Mouse (Mus musculus) forebrain, embryonic 14.5 days (tissue): ENCODE measurements around the gene Gba. TPM values are rescaled to one million over a fixed set of nuclear protein-coding genes. Genes with fewer than 3 reads are reported as not detected.

Experiments used
- ATAC-seq: fragments of 200-750 bp; cut with Nextera tagmentation; 2 replicates; pipeline ENCODE4 v1.8.0; 2017; ENCODE audit warnings: mild to moderate bottlenecking, moderate library complexity
- DNase-seq: peaks from one replicate; pipeline ENCODE4 v3.0.0-alpha.2; 2015; ENCODE audit warnings: low spot score
- H3K27ac ChIP-seq: fragments of 300-500 bp; sonication (generic); 2 replicates; pipeline ENCODE4 v1.5.1; 2014; ENCODE audit warnings: low read depth, mild to moderate bottlenecking, control low read depth, low read length, moderate library complexity
- H3K27me3 ChIP-seq: fragments of 300-500 bp; sonication (generic); replicated peaks from 2 replicates; pipeline ENCODE4 v1.6.1; 2014; ENCODE audit warnings: low read length, control low read depth, mixed read lengths; ENCODE audit not compliant: control insufficient read depth, insufficient read depth
- H3K36me3 ChIP-seq: fragments of 300-500 bp; sonication (generic); 2 replicates; pipeline ENCODE4 v1.6.1; 2014; ENCODE audit warnings: low read length, control low read depth; ENCODE audit not compliant: control insufficient read depth, insufficient read depth
- H3K4me1 ChIP-seq: fragments of 300-500 bp; sonication (generic); 2 replicates; pipeline ENCODE4 v1.6.1; 2014; ENCODE audit warnings: antibody characterized with exemption, low read length, control low read depth; ENCODE audit not compliant: control insufficient read depth, insufficient read depth
- H3K4me2 ChIP-seq: fragments of 300-500 bp; sonication (generic); 2 replicates; pipeline ENCODE4 v1.6.1; 2014; ENCODE audit warnings: mild to moderate bottlenecking, control low read depth, low read length
- H3K4me3 ChIP-seq: fragments of 300-500 bp; sonication (generic); 2 replicates; pipeline ENCODE4 v1.5.1; 2014; ENCODE audit warnings: low read depth, low read length, control low read depth
- H3K9ac ChIP-seq: fragments of 300-500 bp; sonication (generic); 2 replicates; pipeline ENCODE4 v1.6.1; 2014; ENCODE audit warnings: mild to moderate bottlenecking, low read length, control low read depth, moderate library complexity
- H3K9me3 ChIP-seq: fragments of 300-500 bp; sonication (generic); replicated peaks from 2 replicates; pipeline ENCODE4 v1.6.1; 2016; ENCODE audit warnings: low read length, control low read depth, mixed read lengths; ENCODE audit not compliant: control insufficient read depth
- WGBS: fragments of 180-500 bp; shearing (Covaris S2); extraction: QIAGEN DNeasy Blood & Tissue Kit; methylation state at CpG from one replicate; pipeline ENCODE4 v1.1.7; 2014; 5-methylcytosine and 5-hydroxymethylcytosine counted together
- polyA plus RNA-seq: library from polyadenylated mRNA; unstranded; fragments of >200 nt; fragmentation: Nextera tagmentation; extraction: Ambion mirVana; gene quantifications from 2 replicates; pipeline ENCODE4 v1.2.1, GENCODE M21; 2014

Gba gene
- polyA plus RNA-seq, 1 experiment from 2014 or later, result 47.9 TPM

DNA sequence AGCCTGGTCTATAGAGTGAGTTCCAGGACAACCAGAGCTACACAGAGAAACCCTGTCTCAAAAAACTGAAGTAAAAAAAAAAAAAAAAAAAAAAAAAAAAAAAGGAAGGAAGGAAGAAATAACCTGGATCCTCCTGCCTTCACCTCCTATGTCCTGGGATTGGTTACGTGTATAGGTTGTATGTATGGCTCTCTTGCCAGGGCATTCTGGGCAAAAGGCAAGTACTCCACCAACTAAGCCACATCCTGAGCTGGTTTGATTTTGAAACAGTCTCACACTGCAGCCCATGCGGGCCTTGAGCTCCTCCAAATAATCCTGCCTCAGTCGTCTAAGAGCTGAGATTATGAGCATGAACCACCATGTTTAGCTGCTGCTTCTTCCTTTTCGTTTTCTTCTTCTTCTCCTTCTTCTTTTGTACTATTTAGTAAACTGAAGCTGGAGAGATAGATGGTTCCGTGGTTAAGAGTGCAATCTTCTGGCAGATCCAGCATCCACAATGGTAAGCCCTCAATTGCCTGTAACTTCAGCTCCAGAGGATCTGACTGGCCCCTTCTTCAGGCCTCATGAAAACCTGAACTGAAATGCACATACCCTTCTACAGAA lies 39.0 kb upstream of the Gba start:
- Histone ChIP-seq H3K27ac (no peak overlapping the region), H3K9ac (peak overlapping the region; percentile 97), H3K36me3 (peaks cover 24% of the 10 kb centered on the region), H3K4me1 (peaks cover 18% of the 10 kb centered on the region), H3K9me3 (no peaks in the 10 kb centered on the region), H3K27me3 (no peaks in the 10 kb centered on the region), H3K4me2 (peak overlapping the region; percentile 79), H3K4me3 (peak overlapping the region; percentile 83)
- 77% methylated on average over 5 of the region's 5 CpGs for WGBS
- ATAC-seq, result no peak
- no peak for DNase-seq

DNA sequence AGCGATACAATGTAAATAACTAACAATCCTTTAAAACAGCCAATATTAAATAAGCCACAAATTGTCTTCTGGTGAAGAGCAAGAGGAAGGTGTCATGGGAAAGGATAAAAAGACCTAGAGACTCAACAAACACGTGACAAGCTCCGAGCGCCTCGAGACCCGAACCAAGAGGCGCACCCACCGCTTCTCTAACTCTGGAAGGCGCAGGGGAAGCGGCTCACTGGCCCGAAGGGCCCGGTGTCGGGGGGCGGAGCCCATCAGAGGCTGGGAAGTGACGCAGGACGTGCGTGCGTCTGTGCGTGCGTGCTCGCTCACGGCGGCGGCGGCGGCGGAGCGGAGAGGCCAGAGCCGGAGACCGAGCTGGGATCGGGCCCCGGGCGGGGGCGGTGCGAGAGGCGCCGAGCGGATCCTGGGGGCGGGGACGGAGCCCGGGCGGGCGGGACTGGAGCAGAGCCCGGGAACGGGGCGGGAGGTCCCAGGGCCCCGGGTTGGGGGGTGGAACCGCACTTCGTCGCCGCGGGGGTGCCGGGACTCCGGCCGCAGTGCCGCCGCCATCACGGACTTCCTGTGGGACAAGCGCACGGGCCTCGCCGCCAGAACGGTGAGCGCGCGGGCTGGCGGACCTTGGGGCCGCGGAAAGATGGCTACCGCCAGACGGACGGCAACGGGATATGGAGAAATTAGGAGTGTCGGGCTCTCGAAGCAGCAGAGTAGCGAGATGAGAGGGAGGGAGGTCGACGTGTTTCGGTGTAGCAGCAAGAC lies 38.0 kb upstream of the Gba start, which contains the start of gene Clk2:
Gene Clk2, plus strand, starts transcription at position 290 of the 762 bp plus-strand sequence.
- DNase-seq, result peak; percentile 96
- peak within 1 kb of the TSS; percentile 83 for H3K4me3 ChIP-seq
- ATAC-seq, result peak; percentile 96
- no peaks in the 10 kb centered on the region for H3K27me3 ChIP-seq
- peak within 1 kb of the TSS; percentile 93 for H3K27ac ChIP-seq
- peaks cover 34% of the 10 kb centered on the region for H3K36me3 ChIP-seq
- H3K4me1 ChIP-seq, result peaks cover 15% of the 10 kb centered on the region
- 1% methylated on average over 70 of the region's 79 CpGs for WGBS
- peak within 1 kb of the TSS; percentile 79 for H3K4me2 ChIP-seq
- peak within 1 kb of the TSS; percentile 97 for H3K9ac ChIP-seq
- H3K9me3 ChIP-seq, result no peaks in the 10 kb centered on the region

DNA sequence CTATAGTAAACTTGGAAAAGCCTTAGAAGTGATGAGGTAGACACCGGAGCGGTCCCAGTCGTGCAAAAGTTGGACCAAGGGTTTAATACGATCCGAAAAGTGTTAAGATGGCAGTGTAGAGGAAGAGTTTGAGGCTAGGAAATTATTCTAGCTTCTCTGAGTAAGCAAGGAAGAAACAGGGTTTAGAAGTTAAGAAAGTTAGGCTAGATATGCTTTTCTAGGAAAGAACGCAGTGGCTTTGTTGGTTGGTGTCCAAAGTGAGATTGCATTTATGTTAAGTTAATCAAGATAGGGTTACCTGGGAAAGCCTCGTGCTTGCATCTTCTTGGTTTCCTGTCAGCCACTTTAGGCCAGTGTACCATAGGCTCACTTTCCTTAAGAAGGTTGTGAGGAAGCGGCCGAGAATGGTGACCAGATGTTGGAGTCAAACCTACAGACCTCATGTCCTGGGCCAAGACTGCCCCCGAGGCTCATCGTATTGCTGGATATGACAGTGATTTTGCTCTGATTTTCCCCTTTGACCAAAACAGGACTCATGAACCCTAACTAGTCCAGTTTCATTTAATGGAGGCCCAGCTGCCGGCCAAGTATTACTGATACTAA lies 37.4 kb upstream of the Gba start:
- H3K9ac ChIP-seq, result peak overlapping the region; percentile 97
- 27% methylated on average over 12 of the region's 12 CpGs for WGBS

DNA sequence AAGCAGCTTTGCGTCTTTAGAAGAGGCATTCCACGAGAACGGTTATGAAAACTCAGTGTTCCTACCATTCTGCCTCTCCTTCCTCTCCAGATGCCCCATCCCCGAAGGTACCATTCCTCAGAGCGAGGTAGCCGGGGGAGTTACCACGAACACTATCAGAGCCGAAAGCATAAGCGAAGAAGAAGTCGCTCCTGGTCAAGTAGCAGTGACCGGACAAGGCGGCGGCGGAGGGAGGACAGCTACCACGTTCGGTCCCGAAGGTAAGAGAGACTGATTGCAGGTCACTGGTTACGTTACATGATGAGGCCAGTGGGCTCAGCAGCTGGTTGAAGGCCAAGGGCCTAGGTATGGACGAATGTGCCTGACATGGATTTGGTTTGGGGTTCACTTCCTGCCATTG lies 35.8 kb upstream of the Gba start:
- H3K9me3 ChIP-seq, result no peaks in the 10 kb centered on the region
- no peak for ATAC-seq
- WGBS, result 97% methylated on average over 19 of the region's 19 CpGs
- H3K4me1 ChIP-seq, result peaks cover 15% of the 10 kb centered on the region
- H3K27ac ChIP-seq, result no peak overlapping the region
- DNase-seq, result no peak
- peaks cover 55% of the 10 kb centered on the region for H3K36me3 ChIP-seq
- H3K9ac ChIP-seq, result no peak overlapping the region
- H3K4me2 ChIP-seq, result no peak overlapping the region
- no peak overlapping the region for H3K4me3 ChIP-seq
- H3K27me3 ChIP-seq, result no peaks in the 10 kb centered on the region

More for the DNA sequence above, 37.4 kb upstream of the Gba start:
- DNase-seq (no peak), ATAC-seq (no peak)
- Histone ChIP-seq H3K27ac (peak overlapping the region; percentile 93), H3K9me3 (no peaks in the 10 kb centered on the region), H3K4me3 (peak overlapping the region; percentile 83), H3K4me2 (peak overlapping the region; percentile 79), H3K4me1 (peaks cover 15% of the 10 kb centered on the region), H3K36me3 (peaks cover 41% of the 10 kb centered on the region), H3K27me3 (no peaks in the 10 kb centered on the region)

DNA sequence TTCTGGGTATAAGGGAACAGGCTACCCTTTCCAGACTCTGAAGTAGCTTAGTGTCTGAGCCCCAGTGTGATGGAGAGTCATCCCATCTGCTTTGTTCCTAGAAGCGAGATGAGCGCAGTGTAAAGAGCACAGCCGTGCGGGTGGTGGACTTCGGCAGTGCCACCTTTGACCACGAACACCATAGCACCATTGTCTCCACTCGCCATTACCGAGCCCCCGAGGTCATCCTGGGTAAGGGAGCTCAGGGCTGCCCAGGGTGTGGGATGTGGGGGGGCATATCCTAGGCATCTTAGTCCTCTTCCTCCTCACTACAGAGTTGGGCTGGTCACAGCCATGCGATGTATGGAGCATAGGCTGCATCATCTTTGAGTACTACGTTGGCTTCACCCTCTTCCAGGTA lies 27.9 kb upstream of the Gba start:
- no peak overlapping the region for H3K4me2 ChIP-seq
- WGBS, result 93% methylated on average over 11 of the region's 11 CpGs
- no peaks in the 10 kb centered on the region for H3K27me3 ChIP-seq
- H3K27ac ChIP-seq, result no peak overlapping the region
- H3K36me3 ChIP-seq, result peaks cover 77% of the 10 kb centered on the region
- DNase-seq (no peak), ATAC-seq (no peak)
- no peak overlapping the region for H3K9ac ChIP-seq
- peaks cover 8% of the 10 kb centered on the region for H3K4me1 ChIP-seq
- H3K4me3 ChIP-seq, result no peak overlapping the region
- no peaks in the 10 kb centered on the region for H3K9me3 ChIP-seq

DNA sequence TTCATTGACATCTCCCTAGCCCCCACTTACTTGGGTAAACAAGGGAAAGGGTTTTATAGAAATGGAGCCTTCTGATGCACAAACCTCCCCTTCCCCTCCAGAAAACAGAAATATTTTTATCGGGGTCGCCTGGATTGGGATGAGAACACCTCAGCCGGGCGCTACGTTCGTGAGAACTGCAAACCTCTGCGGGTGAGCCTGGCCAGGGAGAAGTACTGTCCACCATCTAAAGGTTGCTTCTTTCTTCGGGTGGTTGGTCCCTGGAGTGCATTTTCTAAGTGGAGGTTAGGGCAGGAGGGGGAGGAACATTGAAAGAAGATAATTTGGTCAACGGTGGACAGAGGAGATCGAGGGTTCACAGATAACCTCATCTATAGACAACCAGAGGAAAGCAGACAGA lies 27.2 kb upstream of the Gba start:
- Histone ChIP-seq H3K9me3 (no peaks in the 10 kb centered on the region), H3K4me1 (peaks cover 8% of the 10 kb centered on the region), H3K4me2 (no peak overlapping the region), H3K9ac (no peak overlapping the region), H3K27ac (no peak overlapping the region), H3K36me3 (peaks cover 77% of the 10 kb centered on the region), H3K27me3 (no peaks in the 10 kb centered on the region), H3K4me3 (no peak overlapping the region)
- no peak for DNase-seq
- 96% methylated on average over 10 of the region's 10 CpGs for WGBS
- no peak for ATAC-seq

DNA sequence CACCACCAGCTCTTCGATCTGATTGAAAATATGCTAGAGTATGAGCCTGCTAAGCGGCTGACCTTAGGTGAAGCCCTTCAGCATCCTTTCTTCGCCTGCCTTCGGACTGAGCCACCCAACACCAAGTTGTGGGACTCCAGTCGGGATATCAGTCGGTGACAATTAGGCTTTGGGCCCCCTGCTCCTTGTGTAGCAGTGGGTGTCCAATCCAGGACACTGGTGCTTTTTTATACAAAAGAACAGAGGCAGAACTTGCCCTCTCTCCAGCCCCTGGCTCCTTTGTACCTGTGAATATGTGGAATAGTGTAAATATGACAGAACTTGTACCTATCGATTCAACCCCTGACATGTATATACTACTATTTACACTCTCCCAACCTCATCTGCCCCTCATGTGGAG lies 26.3 kb upstream of the Gba start:
- peaks cover 77% of the 10 kb centered on the region for H3K36me3 ChIP-seq
- H3K27ac ChIP-seq, result no peak overlapping the region
- H3K4me3 ChIP-seq, result no peak overlapping the region
- H3K9ac ChIP-seq, result no peak overlapping the region
- 84% methylated on average over 7 of the region's 7 CpGs for WGBS
- no peak for ATAC-seq
- H3K4me2 ChIP-seq, result no peak overlapping the region
- H3K9me3 ChIP-seq, result no peaks in the 10 kb centered on the region
- H3K27me3 ChIP-seq, result no peaks in the 10 kb centered on the region
- DNase-seq, result no peak
- peaks cover 8% of the 10 kb centered on the region for H3K4me1 ChIP-seq

DNA sequence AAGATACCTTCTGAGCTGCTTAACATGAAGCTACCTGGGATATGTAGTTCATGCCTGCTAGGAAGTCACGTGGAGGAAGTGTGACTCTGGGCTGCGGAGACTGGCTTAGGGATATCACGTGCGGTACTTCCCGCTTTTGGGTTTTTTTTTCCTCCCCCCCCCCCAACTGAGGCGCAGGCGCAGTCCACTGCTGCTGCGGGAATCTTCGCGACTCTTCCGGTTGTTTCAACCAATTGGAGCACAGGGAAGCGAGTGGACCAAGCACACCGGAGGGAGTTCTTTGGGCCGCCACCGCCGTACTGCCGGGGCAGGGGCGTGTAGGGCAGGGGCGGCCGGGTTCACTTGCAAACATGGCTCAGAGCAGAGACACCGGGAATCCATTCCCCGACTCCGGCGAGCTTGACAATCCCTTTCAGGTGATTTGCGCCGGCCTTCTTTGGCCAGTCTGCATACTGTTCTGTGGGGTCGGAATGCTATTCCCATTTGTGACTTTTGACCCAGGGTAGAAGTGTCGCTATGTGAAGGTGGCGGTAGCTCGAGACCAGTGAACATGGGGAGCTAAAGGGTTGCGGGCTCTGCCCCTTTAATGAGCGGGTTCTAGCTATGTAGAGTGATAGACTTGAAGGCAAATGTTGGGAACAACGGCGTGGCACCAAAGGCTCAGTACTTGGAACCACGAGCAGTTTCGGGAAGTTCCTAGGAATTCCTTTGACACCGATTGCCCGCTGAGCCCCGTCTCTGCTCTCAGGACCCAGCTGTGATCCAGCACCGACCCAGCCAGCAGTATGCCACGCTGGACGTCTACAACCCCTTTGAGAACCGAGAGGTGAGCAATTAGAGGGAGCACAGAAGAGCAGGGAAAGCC lies 25.3 kb upstream of the Gba start, which contains the start of gene Scamp3:
Gene Scamp3, plus strand, starts transcription at position 232 of the 865 bp plus-strand sequence.
- under 1% methylated on average over 43 of the region's 43 CpGs for WGBS
- peaks cover 8% of the 10 kb centered on the region for H3K4me1 ChIP-seq
- no peaks in the 10 kb centered on the region for H3K27me3 ChIP-seq
- H3K36me3 ChIP-seq, result peaks cover 78% of the 10 kb centered on the region
- DNase-seq (peak; percentile 98), ATAC-seq (peak; percentile 97)
- peak within 1 kb of the TSS; percentile 68 for H3K4me3 ChIP-seq
- 0 out of 2 replicates have a peak within 1 kb of the TSS, but pooled peaks have one; percentile 9 for H3K27ac ChIP-seq
- no peaks in the 10 kb centered on the region for H3K9me3 ChIP-seq
- peak within 1 kb of the TSS; percentile 92 for H3K4me2 ChIP-seq
- peak within 1 kb of the TSS; percentile 78 for H3K9ac ChIP-seq
